Mouse (Mus musculus): Measurements from ENCODE around the gene Dync2li1.

The Dync2li1 gene

DNA sequence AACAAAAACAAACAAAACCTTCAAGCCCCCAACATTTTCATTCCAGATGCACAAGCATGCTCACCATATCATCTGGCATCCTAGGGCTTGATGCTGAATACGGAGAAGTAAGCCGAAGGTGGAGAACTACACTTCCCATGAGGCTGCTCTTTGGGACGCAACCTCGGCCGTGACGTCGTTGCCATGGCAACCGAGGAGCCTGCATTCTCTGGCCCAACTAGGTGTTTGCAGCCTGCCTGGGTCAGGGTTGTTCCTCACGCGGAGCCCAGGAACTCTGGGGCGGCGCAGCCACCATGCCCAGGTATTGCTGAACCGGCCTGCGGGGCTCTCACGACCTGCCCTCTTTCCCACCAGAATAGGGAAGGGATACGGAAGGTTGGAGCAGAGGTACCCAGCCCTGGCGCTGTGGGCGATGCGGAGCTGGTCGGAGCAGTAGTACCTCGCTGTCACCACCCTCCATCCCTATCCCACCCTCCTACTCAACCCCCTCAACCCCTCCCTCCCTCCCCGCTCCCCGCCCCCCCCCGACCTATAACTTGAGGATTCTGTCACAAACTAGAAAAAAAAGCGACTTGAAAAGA lies at the start of gene Dync2li1:
TSS of gene Dync2li1 (plus strand) at position 221 of the 581 bp plus-strand sequence.
- peak; percentile 76 for DNase-seq (ENCODE audit: low spot score)

DNA sequence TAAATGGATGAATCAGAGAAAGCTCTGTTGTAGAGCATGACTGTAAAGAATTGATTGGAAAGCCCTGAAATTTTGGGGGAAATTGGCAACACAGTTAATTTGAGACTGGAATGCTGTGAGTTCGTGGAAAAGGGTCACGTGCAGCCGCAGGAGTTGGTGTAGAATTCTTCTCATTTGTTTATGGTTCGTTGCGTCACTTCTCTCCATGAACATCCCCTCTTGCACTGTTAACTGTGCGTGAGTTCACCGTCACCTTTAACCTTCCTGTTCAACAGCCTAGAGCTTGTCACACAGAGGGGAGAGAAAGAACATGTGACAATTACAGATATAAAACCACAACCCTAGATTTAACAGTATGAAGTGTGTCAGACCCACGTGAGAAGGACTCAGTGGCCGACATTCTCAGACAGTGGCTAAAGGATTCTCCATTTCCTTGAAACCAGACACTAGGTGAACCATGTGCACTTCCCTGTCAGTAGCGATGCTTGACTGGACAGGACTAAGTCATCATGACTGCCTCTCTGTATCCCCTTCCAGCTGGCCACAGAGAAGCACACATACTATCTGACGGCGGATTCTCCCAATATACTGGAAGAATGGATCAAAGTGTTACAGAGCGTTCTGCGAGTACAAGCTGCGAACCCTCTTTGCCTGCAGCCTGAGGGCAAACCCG lies 49.5 kb upstream of the Dync2li1 start:
- DNase-seq (ENCODE audit: low spot score), result no peak

DNA sequence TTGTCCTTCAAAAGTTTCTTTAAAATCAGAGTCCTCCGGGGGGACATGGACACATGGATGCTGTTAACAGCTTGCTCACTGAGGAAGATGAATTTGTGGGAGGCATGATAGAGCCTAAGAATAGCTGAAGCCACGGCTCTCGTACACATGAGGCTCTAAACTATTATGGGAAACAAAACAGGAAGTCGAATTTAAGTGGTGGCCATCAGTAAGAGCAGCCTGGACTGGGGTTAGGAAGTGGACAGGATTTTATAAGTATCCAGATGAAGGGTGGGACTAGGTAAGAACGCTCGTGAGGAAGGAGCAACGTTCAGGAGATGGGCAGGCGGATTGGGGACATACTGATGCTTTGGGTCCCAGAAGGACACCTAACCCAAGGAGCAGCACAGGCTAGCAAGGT lies 47.0 kb upstream of the Dync2li1 start:
- DNase-seq (ENCODE audit: low spot score), result no peak

DNA sequence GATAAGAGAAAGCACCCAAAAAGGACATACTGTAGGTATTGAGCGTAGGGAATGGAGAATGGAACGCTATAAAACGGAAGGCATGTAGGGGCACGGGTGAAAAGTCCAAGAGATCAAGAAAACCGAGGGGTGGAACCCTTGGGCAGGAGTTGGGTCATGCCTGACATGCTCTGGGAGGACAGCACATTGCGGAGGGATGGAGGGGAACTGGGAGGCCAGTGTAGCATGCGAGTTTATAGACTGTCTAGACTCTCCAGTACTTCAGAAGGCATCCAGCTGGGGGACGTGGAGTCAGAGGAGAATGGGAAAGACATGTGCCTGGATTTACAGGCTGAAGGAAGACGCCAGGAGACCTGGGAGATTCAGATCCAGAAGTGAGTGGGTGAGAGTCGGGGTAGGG lies 46.5 kb upstream of the Dync2li1 start:
- DNase-seq (ENCODE audit: low spot score), result no peak

DNA sequence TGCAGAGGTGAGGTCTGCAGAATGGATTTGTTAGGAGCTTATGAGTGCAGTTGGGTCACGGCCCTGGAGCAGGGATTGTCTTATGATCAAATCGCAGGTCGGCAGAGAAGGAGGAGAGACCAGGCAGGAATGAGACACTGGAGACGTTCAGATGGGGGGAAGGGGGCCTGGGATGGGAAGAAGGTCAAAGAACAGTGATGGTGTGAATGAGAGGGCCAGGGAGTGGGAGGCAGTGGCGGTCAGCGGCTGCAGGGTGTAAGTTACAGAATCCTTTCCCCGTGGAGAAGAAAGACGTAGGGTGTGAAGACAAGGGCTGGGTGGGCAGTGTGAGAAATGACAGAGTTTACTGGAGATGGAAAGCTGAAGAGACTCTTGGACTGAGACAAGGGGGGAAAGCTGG lies 45.5 kb upstream of the Dync2li1 start:
- no peak for DNase-seq (ENCODE audit: low spot score)

DNA sequence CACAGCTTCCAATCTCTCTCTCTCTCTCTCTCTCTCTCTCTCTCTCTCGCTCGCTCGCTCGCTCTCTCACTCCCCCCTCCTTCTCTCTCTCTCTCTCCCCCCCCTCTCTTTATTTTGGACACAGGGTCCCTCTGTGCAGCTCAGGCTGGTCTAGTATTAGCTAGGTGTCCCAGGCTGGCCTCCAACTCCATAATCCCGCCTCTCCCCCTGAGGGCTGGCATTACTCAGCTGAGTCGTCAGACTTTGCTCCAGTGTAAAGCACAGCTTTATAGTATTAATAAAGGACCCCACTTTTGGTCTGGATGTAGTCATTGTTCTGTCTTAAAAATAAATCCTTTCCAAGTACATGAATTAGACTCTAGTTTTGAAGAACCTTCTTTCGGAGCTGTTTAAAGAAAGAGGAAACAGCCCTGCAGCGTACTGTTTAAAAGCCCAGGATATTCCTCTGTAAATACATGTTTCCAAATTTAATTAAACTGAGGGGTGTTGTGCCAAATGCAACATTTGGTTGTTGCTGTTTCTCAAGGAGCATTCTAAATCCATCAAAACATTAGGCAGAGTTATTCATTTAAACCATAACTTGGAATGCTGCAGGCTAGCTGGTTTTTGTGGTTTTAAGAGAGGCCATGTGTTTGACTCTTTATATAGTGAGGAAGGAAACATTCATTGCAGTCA lies 44.4 kb upstream of the Dync2li1 start:
- no peak for DNase-seq (ENCODE audit: low spot score)

DNA sequence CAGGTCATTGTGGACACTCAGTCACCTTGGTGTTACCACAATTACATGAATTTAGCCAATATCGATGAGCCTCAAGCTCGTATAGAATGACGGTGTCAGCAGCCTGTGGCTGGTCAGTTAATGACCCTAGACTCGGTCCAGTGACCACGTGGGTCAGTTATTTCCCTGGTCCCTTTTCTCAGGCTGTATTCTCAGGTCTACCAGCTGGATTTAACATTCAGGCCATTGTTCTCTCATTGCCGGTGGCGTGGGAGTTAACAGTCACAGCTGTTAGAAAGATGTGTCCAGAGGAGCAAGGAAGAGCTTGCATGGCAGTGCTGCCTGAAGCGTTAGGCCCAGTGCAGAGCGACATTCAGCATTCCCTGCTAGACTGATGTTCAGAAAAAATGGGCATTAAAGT lies 42.2 kb upstream of the Dync2li1 start:
- DNase-seq (ENCODE audit: low spot score), result no peak

DNA sequence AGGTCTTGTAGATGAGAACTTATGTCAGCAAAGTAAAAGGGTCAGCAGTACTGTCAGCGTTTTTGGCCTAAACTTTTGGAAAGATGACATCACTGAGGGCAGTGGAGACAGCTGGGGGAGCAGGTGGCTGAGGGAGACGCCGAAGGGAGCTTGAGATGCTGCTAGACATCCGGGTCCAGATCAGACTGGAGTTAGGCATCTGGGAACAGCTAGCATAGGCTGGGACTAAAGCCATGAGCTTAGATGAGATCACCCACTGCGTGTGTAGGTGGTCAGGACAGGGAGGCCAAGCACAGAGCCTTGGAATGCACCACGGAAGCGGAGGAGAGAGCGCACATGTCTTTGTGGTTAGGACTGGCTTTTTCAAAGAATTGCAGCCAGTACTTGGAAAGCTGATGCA lies 41.2 kb upstream of the Dync2li1 start:
- peak; percentile 17 for DNase-seq (ENCODE audit: low spot score)

DNA sequence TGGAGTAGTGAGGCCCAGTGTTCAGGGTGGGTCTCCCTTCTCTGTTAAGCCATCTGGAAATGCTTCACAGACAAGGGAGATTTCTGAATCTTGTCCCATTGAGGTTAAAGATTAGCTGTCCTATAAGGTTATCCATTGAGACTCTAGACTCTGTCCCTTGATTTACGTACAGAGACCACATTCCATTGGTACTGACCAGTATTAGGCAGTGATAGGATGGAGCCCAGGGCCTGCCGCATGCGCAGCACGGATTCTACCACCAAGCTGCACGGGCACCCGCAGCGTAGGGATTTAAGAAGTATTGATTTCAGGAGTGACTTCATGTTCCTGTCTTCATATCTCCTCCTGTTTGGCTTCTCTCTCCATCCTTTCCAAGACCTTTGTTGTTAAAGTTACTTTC lies 36.2 kb upstream of the Dync2li1 start:
- DNase-seq (ENCODE audit: low spot score), result no peak

DNA sequence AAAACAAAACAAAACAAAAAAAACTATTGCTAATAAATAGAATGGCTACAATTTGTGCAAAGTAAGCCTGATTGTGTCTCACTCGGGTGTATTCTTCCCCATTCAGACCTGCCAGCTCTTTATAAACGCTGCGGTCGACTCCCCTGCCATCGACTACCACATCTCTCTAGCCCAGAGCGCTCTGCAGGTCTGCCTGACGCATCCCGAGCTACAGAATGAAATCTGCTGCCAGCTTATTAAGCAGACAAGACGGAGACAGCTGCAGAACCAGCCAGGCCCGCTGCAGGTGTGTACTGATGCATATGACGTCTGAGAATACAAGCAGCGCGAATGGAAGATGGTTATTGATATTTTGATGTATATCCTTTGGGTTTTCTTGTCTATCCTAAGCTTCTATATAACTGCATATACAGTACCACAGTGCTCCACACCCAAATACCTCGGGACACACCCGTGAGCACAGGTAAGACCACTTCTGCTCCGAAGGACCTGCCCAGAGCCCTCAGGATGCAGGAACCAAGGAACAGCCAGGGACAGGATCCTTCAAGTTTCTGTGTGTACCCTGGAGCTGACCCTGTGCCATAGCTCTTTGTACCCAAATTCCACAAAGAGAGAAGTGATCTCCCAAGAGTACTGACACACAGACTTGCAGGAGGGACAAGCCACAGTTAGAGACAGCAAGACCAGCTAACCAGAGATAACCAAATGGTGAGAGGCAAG lies 34.7 kb upstream of the Dync2li1 start:
- no peak for DNase-seq (ENCODE audit: low spot score)

DNA sequence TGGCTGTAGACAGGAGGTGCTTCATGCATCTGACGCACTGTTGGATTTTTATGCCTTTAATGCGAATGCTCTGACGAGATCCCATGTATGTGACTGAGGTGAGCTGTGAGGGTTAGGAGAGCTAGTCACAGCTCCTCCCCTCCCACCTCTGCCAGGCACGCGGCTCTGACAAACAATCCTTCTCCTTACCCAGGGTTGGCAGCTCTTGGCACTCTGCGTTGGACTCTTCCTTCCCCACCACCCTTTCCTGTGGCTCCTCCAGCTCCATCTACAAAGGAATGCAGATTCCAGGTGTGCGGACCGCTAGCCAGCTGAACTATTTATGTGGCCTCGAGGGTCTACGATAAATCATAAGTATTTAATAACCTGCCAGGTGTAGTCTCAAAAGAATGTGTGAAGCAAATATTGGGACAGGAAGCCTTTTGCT lies 30.3 kb upstream of the Dync2li1 start:
- no peak for DNase-seq (ENCODE audit: low spot score)

DNA sequence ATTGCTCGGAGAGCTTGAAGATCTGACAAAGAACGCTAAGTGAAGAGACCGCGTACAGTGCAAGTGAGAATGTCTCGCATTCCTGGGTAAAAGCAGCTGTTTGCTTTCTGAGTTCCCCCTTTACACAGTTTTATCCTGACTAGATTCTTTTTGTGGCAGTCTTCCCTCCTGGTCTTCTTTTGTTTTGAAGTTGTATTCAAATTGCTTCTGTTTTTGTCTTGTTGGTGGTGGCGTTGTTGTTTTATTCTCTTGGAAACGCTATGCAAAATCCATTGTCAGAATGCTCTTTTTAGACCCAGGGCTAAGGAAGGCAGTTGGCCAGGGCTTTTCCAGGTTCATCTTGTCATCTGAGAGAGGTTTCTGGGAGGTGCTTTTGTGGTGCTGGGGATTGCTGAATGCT lies 29.8 kb upstream of the Dync2li1 start:
- DNase-seq (ENCODE audit: low spot score), result no peak

DNA sequence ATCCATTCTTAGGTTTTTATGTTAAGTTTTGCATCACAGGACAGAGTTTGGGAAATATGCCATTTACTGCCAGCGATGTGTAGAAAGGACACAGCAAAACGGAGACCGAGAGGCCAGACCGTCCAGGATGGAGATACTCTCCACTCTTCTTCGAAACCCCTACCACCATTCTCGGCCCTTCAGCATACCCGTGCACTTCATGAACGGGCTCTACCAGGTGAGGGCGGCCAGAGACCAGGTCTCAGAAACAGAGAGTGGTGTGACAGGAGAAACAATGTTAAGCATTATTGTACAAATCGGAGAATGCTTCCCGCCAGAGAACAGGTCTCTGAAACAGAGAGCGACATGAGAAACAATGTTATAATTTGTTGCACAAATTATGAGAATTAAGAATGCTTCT lies 28.4 kb upstream of the Dync2li1 start:
- no peak for DNase-seq (ENCODE audit: low spot score)

DNA sequence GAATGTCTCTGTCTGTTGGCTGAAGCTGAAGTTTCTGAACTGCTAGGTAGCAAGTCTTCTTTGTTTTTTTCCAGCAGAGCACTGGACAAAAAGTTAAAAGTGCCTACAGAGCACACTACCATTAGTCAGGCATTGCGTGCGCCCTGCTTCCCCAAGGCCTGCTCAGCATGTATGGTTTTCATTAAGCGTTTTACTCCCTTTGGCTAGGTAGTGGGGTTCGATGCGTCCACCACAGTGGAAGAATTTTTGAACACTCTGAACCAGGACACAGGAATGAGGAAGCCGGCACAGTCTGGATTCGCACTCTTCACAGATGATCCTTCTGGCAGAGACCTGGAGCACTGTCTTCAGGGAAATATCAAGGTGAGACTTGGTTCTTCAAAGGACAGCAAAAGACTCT lies 27.4 kb upstream of the Dync2li1 start:
- DNase-seq (ENCODE audit: low spot score), result no peak

DNA sequence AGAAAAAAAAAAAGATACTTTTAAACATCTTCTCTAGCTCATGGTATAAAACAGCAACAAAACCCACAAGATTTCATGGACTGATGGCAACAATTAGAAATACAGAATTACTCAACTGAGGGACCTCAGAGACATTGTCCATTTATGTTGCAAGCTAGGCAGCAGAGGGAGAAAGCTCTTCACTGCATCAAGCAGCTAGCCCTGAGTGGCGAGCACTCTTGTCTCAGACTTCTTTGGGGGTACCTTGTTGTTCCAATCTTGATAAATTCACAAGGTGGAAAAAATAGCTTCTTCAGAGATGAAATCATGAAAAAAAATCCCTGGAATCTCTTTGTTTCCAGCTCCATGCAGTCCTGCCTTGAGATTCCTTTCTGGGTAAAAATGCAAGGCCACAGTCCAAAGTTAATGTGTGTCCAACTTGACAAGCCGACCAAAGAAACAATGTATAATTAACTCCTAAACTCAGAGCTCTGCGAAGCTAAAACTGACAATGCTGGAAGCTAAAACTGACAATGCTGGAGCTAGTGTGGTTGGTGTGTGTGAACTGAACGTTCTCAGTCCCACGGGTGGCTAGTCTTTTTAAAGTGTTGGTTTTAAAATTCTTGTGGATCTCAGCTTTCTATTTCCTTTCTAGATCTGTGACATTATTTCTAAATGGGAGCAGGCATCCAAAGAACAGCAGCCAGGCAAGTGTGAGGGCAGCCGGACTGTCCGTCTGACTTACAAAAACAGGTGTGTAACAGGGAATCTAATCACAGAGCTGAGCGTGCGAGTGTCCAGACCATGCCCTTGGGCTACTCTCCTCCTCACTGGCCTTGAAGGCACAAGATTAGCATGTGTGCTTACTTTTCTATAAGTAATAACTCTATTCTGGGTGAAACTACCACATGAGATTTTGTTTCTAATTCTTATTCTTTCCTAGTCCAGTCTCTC lies 26.0 kb upstream of the Dync2li1 start:
- no peak for DNase-seq (ENCODE audit: low spot score)

DNA sequence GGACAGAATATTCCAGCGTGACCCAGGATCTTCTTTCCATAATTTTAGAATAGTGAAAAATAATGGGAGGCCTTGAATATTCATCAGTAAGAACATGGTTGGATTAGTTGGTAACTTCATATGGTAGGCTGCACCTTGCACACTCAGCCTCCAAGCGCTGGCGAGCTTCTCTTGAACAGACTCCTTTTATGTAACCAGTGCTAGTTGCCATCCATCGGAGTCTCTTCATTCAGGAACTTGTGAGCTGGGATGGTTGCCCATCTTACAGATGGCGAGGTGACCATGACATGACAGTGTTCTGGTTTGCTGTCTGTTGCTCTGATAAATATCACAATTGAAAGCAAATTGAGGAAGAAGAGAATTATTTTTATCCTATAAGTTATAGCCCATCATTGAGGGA lies 24.5 kb upstream of the Dync2li1 start:
- no peak for DNase-seq (ENCODE audit: low spot score)

DNA sequence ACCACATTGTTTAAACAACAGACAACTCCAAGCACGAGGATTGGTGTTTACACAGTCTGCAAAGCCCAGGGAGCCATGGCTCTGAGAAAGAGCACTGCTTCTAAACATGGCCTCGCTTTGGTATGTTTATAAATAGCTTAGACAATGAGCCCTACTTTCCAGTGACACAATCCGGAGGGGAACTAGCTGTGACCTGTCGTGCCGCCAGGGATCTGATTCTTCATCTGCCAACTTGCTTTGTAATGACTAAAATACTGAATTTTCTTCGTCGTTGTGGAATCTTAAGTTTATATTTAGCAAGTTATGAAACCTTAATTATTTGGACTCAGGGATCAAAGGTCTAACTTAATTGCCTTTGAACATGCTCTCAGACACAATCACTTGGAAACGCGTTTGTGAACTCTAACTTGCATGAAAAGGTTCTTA lies 23.1 kb upstream of the Dync2li1 start:
- no peak for DNase-seq (ENCODE audit: low spot score)

DNA sequence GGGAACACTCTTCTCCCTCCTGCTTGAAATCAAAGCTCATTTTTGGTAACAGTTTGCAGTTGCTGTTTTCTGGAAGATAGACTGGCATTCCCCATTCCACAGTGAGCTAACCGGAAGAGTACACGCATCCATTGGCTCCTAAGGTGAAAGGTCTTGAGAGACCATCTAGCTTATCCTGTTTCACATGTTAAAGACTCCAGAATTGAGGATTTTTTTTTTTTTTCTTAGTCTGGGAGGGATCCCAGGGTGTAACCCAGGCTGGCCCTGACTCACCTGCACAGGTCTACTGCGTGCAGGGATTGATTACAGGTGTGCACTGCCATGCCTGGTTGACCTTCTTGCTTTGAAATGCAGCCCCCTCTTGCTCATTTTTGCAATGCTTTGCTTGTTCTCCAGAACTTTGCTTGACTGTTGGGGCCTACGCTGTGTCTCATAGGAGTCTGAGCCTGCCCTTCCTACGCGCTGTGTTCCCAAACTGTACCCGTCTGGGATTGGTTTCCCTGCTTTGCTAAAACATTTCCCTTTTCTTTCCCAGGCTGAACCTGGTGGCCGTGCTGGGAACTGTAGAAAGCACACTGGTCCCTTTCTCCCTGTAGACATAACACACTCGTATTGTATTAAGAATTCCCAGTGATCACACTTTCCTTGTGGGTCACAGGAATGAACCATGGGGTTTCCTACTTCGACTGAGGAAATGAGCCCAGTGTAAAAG lies 22.4 kb upstream of the Dync2li1 start:
- no peak for DNase-seq (ENCODE audit: low spot score)

DNA sequence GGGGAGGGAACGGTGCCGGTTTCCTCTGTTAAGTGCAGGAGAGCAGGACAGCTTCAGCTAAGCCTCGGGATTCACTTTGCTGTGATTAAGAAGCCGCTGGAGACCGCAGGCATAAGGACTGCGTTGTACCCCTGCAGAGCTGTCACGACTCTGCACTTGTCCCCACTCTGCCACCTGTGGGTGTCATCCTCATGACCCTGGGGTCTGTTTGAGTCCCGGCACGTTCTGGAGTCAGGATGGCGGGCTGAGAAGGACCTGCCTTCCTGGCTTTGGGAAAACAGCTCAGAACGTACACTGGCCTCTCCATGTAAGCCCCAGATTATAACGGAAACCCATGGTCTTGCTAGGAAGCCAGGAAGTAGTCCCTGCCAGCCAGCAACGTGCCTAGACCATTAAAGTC lies 19.3 kb upstream of the Dync2li1 start:
- DNase-seq (ENCODE audit: low spot score), result no peak

DNA sequence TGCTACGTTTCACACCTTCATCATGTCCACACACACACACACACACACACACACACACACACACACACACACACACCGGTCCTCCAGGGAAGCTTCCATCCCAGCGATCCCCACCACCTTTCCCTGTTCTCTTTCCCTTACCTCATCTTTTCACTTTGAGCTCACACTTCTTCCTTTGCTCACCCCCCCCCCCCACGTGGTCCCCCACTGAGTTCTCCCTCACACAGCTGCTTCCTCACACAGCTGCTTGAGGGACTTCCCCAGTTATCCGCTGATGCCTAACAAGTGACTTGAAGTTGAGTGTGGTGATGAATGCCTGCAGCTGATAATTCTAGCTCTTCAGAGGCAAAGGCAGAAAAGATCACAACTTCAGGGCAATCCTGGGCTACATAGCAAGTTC lies 18.7 kb upstream of the Dync2li1 start:
- no peak for DNase-seq (ENCODE audit: low spot score)

DNA sequence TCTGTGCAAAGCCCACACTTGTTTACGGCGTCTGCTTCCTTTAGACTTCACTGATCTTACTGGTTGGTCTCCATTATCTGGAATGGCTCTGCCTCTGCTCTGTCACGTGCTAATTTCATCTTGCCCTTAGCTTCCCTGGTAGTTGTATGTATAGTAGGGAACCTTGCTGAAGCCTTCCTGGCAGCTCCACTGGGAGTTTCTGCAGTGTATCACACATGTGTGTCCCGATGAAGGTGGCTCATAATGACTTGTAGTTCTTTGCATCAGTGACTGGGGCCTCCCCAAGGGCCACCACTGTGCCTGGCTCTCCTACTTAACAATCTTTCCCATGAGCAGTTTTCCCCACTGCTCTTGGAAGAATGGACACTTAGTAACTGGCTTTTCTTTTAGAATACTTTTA lies 17.7 kb upstream of the Dync2li1 start:
- no peak for DNase-seq (ENCODE audit: low spot score)
